Mouse (Mus musculus) limb, embryonic 14.5 days (tissue): ENCODE measurements at regions not wholly inside any gene's neighbourhood (a gene's known extent, or its start where the extent isn't known, plus 50 kb on each side); places are given as distances from the start of the nearest gene placed in this dataset.
"Not testable (repeated sequence)": the region's sequence is repeated elsewhere in the genome, so short reads cannot be mapped to it uniquely, and the experiment has no call there.

ENCODE experiments used
- ATAC-seq: fragments of 200-750 bp; cut with Nextera tagmentation; 2 replicates; pipeline ENCODE4 v1.8.0; 2017; ENCODE audit warnings: low read depth, moderate number of reproducible peaks, moderate TSS enrichment; ENCODE audit not compliant: low FRiP score
- DNase-seq: peaks from one replicate; pipeline ENCODE4 v3.0.0-alpha.2; 2015; ENCODE audit warnings: low spot score
- H3K27ac ChIP-seq: fragments of 300-500 bp; sonication (generic); replicated peaks from 2 replicates; pipeline ENCODE4 v1.5.1; 2014; ENCODE audit warnings: low read depth, mild to moderate bottlenecking, low read length, moderate library complexity, mixed read lengths
- H3K27me3 ChIP-seq: fragments of 300-500 bp; sonication (generic); 2 replicates; pipeline ENCODE4 v1.6.1; 2014; ENCODE audit warnings: low read length, mixed read lengths; ENCODE audit not compliant: control insufficient read depth, insufficient read depth
- H3K36me3 ChIP-seq: fragments of 300-500 bp; sonication (generic); 2 replicates; pipeline ENCODE4 v1.6.1; 2014; ENCODE audit warnings: mild to moderate bottlenecking, low read length, moderate library complexity, mixed read lengths; ENCODE audit not compliant: control insufficient read depth, insufficient read depth
- H3K4me1 ChIP-seq: fragments of 300-500 bp; sonication (generic); 2 replicates; pipeline ENCODE4 v1.6.1; 2014; ENCODE audit warnings: antibody characterized with exemption, low read length, mixed read lengths; ENCODE audit not compliant: control insufficient read depth, insufficient read depth
- H3K4me2 ChIP-seq: fragments of 300-500 bp; sonication (generic); replicated peaks from 2 replicates; pipeline ENCODE4 v1.6.1; 2014; ENCODE audit warnings: low read depth, mild to moderate bottlenecking, low read length, moderate library complexity; ENCODE audit not compliant: severe bottlenecking
- H3K4me3 ChIP-seq: fragments of 300-500 bp; sonication (generic); replicated peaks from 2 replicates; pipeline ENCODE4 v1.5.1; 2014; ENCODE audit warnings: low read length
- H3K9ac ChIP-seq: fragments of 300-500 bp; sonication (generic); 2 replicates; pipeline ENCODE4 v1.6.1; 2014; ENCODE audit warnings: mild to moderate bottlenecking, low read depth, low read length, moderate library complexity; ENCODE audit not compliant: severe bottlenecking
- H3K9me3 ChIP-seq: fragments of 300-500 bp; sonication (generic); 2 replicates; pipeline ENCODE4 v1.6.1; 2016; ENCODE audit warnings: low read length; ENCODE audit not compliant: control insufficient read depth
- POLR2A ChIP-seq: fragments of 200-500 bp; IDR thresholded peaks from 2 replicates; pipeline ENCODE4 v1.8.0; 2012; ENCODE audit warnings: inconsistent platforms, mild to moderate bottlenecking, moderate library complexity, borderline replicate concordance; ENCODE audit not compliant: insufficient read depth, insufficient read length; ENCODE audit errors: extremely low read depth
- WGBS: fragments of 180-500 bp; shearing (Covaris S2); extraction: QIAGEN DNeasy Blood & Tissue Kit; methylation state at CpG from one replicate; pipeline ENCODE4 v1.1.7; 2014; 5-methylcytosine and 5-hydroxymethylcytosine counted together

- Histone ChIP-seq H3K9ac (no peak overlapping the region), H3K9me3 (no peaks in the 10 kb centered on the region), H3K4me1 (no peaks in the 10 kb centered on the region), H3K4me3 (no peak overlapping the region), H3K4me2 (no peak overlapping the region), H3K27me3 (no peaks in the 10 kb centered on the region), H3K27ac (no peak overlapping the region), H3K36me3 (no peaks in the 10 kb centered on the region)
- WGBS: 52% methylated on average over 4 of the region's 4 CpGs
- ATAC-seq (no peak), DNase-seq (no peak)
- TF ChIP-seq POLR2A: no peak
These were observed 247.5 kb upstream of the Rnf219 start for GRCm38 (mm10) chr14:104769938-104770337.

- no peaks in the 10 kb centered on the region for H3K4me1 ChIP-seq
- H3K27me3 ChIP-seq: no peaks in the 10 kb centered on the region
- 45% methylated on average over 3 of the region's 3 CpGs for WGBS
- ATAC-seq (no peak), DNase-seq (no peak)
- no peak for TF ChIP-seq POLR2A
- no peaks in the 10 kb centered on the region for H3K9me3 ChIP-seq
- H3K27ac ChIP-seq: no peak overlapping the region
- no peak overlapping the region for H3K4me2 ChIP-seq
- no peak overlapping the region for H3K4me3 ChIP-seq
- H3K36me3 ChIP-seq: no peaks in the 10 kb centered on the region
- no peak overlapping the region for H3K9ac ChIP-seq
These were observed 211.8 kb upstream of the Rnf219 start for GRCm38 (mm10) chr14:104734213-104734612.

- no peak for DNase-seq
- Histone ChIP-seq H3K4me3 (no peak overlapping the region), H3K27ac (no peak overlapping the region), H3K4me2 (no peak overlapping the region), H3K4me1 (no peaks in the 10 kb centered on the region), H3K27me3 (no peaks in the 10 kb centered on the region), H3K9ac (no peak overlapping the region), H3K36me3 (no peaks in the 10 kb centered on the region), H3K9me3 (no peaks in the 10 kb centered on the region)
- no peak for TF ChIP-seq POLR2A
- 77% methylated on average over 1 of the region's 1 CpGs for WGBS
- ATAC-seq: no peak
These were observed 209.6 kb upstream of the Rnf219 start for GRCm38 (mm10) chr14:104732036-104732435.

GRCm38 (mm10) chr14:104731319-104731995, 209.0 kb upstream of the Rnf219 start:
- ATAC-seq (no peak), DNase-seq (no peak)
- no peak for TF ChIP-seq POLR2A
- H3K4me3 ChIP-seq: no peak overlapping the region
- no peaks in the 10 kb centered on the region for H3K9me3 ChIP-seq
- no peaks in the 10 kb centered on the region for H3K27me3 ChIP-seq
- WGBS: 63% methylated on average over 3 of the region's 3 CpGs
- no peaks in the 10 kb centered on the region for H3K4me1 ChIP-seq
- no peak overlapping the region for H3K27ac ChIP-seq
- H3K9ac ChIP-seq: no peak overlapping the region
- no peak overlapping the region for H3K4me2 ChIP-seq
- H3K36me3 ChIP-seq: no peaks in the 10 kb centered on the region

- not testable (repeated sequence) for H3K27me3 ChIP-seq, H3K27ac ChIP-seq, DNase-seq, H3K4me3 ChIP-seq, ATAC-seq, H3K9me3 ChIP-seq, H3K9ac ChIP-seq, H3K4me2 ChIP-seq, H3K36me3 ChIP-seq, H3K4me1 ChIP-seq
- WGBS: 87% methylated on average over 20 of the region's 24 CpGs
These were observed 193.2 kb upstream of the Rnf219 start for GRCm38 (mm10) chr14:104715651-104716050.
